Mouse (Mus musculus) spleen, postnatal 36 days (tissue): ENCODE measurements around the gene Col6a5.

Experiments used
- DNase-seq, 2 experiments: peaks; one replicate each; pipeline ENCODE4 v3.0.0; 2022; ENCODE audit warnings: low spot score in 2 of 2, mixed read lengths in 1 of 2

Gene Col6a5

GRCm38 (mm10) chr9:105827791-105828385, 132.6 kb downstream of the Col6a5 start, which contains the start of gene Col6a6:
Gene Col6a6 (minus strand): TSS chr9:105828160.
- no peak for DNase-seq

- no peak for DNase-seq
Observed at GRCm38 (mm10) chr9:105827076-105827647, 133.3 kb downstream of the Col6a5 start.

GRCm38 (mm10) chr9:105820711-105821110, 139.7 kb downstream of the Col6a5 start:
- no peak for DNase-seq

GRCm38 (mm10) chr9:105819155-105819709, 141.2 kb downstream of the Col6a5 start:
- no peak for DNase-seq

GRCm38 (mm10) chr9:105814436-105814835, 146.0 kb downstream of the Col6a5 start:
- DNase-seq = no peak

GRCm38 (mm10) chr9:105811458-105811857, 149.0 kb downstream of the Col6a5 start:
- DNase-seq = no peak

GRCm38 (mm10) chr9:105808920-105809505, 151.4 kb downstream of the Col6a5 start:
- DNase-seq = no peak
